Mouse (Mus musculus) ES-E14 (cell line): ENCODE results near the gene Glt8d1. TPM values are rescaled to one million over a fixed set of nuclear protein-coding genes. Genes with fewer than 3 reads are reported as not detected.

ENCODE experiments used
- DNase-seq: peaks from one replicate; pipeline ENCODE4 v3.0.0-alpha.2; 2013; ENCODE audit warnings: low read depth, low spot score
- H3K27ac ChIP-seq: 2 replicates; pipeline ENCODE4 v1.5.1; 2012; ENCODE audit warnings: low read depth, mild to moderate bottlenecking, low read length, moderate library complexity, mixed read lengths; ENCODE audit not compliant: poor library complexity, insufficient read depth, severe bottlenecking
- H3K36me3 ChIP-seq: 2 replicates; pipeline ENCODE4 v1.6.1; 2012; ENCODE audit warnings: mild to moderate bottlenecking, low read length, moderate library complexity, mixed read lengths; ENCODE audit not compliant: control insufficient read depth, poor library complexity, insufficient read depth, severe bottlenecking
- H3K4me1 ChIP-seq, 2 experiments: fragments of 150-350 bp in 1 of 2; sonication (generic) in 1 of 2; 2 replicates each; pipeline ENCODE4 v1.6.1; 2012; ENCODE audit warnings: low read length in 2 of 2, mild to moderate bottlenecking in 1 of 2, mixed read lengths in 1 of 2; ENCODE audit not compliant: control insufficient read depth in 2 of 2, insufficient read depth in 2 of 2, poor library complexity in 1 of 2
- H3K4me3 ChIP-seq, 2 experiments: fragments of 150-350 bp in 1 of 2; sonication (generic) in 1 of 2; 2 replicates each; pipeline ENCODE4 v1.5.1; 2012; ENCODE audit warnings: low read length in 2 of 2, low read depth in 1 of 2, mild to moderate bottlenecking in 1 of 2, mixed read lengths in 1 of 2; ENCODE audit not compliant: insufficient read depth in 1 of 2, poor library complexity in 1 of 2, severe bottlenecking in 1 of 2
- H3K9ac ChIP-seq: 2 replicates; pipeline ENCODE4 v1.6.1; 2012; ENCODE audit warnings: low read depth, mild to moderate bottlenecking, low read length, mixed read lengths; ENCODE audit not compliant: poor library complexity, insufficient read depth, severe bottlenecking
- H3K9me3 ChIP-seq: fragments of 150-350 bp; sonication (generic); 2 replicates; pipeline ENCODE4 v1.6.1; 2012; ENCODE audit warnings: low read depth, mild to moderate bottlenecking, low read length; ENCODE audit not compliant: control insufficient read depth, insufficient read depth
- CHD2 ChIP-seq: IDR thresholded peaks from 2 replicates; pipeline ENCODE4 v1.6.1; 2014; ENCODE audit warnings: mild to moderate bottlenecking, low read depth, low read length, inconsistent platforms
- HCFC1 ChIP-seq: IDR thresholded peaks from 2 replicates; pipeline ENCODE4 v1.6.1; 2012; ENCODE audit warnings: low read length, inconsistent platforms, borderline replicate concordance; ENCODE audit not compliant: insufficient read depth
- MAFK ChIP-seq: IDR thresholded peaks from 2 replicates; pipeline ENCODE4 v1.6.1; 2014; ENCODE audit warnings: mild to moderate bottlenecking, low read depth, low read length, inconsistent platforms; ENCODE audit not compliant: insufficient read depth
- ZC3H11A ChIP-seq: IDR thresholded peaks from 2 replicates; pipeline ENCODE4 v1.6.1; 2012; ENCODE audit warnings: low read depth, mild to moderate bottlenecking, inconsistent platforms, low read length, borderline replicate concordance
- ZNF384 ChIP-seq: IDR thresholded peaks from 2 replicates; pipeline ENCODE4 v1.6.1; 2012; ENCODE audit warnings: low read depth, low read length, inconsistent platforms
- in situ Hi-C, 2 experiments: fragments of 600-800 bp; cut with MboI; formaldehyde crosslinking; loops; one replicate each; pipeline ENCODE4 v1.15.1; 2025; ENCODE audit warnings: low sequenced_read_pairs in 2 of 2, inconsistent platforms in 1 of 2; ENCODE audit not compliant: unreplicated experiment in 2 of 2
- total RNA-seq: library from RNA; depleted of rRNA; stranded (reverse); fragments of 300-350 nt; gene quantifications from 2 replicates; pipeline ENCODE4 v1.2.3, GENCODE M21; 2012

Glt8d1 gene
- total RNA-seq, 1 experiment: 22.4 TPM

DNA sequence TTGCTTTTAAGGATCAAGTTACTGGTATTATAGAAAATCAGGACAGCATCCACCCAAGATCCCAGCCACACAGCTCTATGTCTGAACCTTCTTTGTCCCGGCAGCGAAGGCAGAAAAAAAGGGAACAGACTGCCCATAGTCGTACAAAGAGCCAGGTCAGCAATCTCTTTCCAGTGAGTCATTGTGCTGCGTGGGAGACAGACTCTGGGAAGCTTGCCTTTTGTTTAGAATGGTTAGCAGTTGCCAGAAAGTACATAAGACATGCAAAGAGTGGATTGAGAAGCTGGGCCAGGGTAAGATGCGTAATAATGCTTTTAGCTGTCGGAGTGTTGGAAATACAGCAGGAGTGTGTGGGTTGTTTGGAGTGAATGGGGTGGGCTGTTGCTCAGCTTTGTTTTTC lies 27.0 kb upstream of the Glt8d1 start:
- no peaks in the 10 kb centered on the region for H3K9me3 ChIP-seq
- no peak overlapping the region for H3K27ac ChIP-seq
- TF ChIP-seq CHD2 (no peak), HCFC1 (no peak), ZC3H11A (no peak), ZNF384 (no peak), MAFK (peak; percentile 22; the same call in 1 of the 2 replicates)
- H3K9ac ChIP-seq: no peak overlapping the region
- DNase-seq: no peak
- H3K4me3 ChIP-seq: no peak overlapping the region
- no peaks in the 10 kb centered on the region for H3K4me1 ChIP-seq
- in situ Hi-C loops: no loop called here
- H3K36me3 ChIP-seq: no peaks in the 10 kb centered on the region

DNA sequence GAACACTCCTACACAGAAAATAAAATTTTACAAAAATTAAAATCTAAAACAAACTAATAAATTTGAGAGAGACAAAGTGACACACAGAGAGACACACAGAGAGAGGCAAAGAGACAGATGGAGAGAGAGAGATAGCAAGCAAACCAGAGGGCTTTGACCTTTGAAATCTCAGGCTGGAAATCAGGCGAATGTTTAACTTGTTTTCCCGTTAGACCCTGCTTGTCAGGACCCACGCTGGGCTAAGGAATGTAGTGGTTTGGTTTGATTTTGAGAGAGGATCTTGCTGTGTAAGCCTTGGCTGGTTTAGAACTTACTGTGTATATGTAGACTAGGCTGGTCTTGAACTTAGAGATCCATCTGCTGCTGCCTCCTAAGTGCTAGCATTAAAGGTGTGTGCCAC lies 25.0 kb upstream of the Glt8d1 start:
- H3K9ac ChIP-seq: no peak overlapping the region
- no peaks in the 10 kb centered on the region for H3K36me3 ChIP-seq
- no peak for DNase-seq
- no peaks in the 10 kb centered on the region for H3K9me3 ChIP-seq
- no peaks in the 10 kb centered on the region for H3K4me1 ChIP-seq
- no peak for TF ChIP-seq CHD2
- in situ Hi-C loops: no loop called here
- no peak overlapping the region for H3K27ac ChIP-seq
- no peak overlapping the region for H3K4me3 ChIP-seq

DNA sequence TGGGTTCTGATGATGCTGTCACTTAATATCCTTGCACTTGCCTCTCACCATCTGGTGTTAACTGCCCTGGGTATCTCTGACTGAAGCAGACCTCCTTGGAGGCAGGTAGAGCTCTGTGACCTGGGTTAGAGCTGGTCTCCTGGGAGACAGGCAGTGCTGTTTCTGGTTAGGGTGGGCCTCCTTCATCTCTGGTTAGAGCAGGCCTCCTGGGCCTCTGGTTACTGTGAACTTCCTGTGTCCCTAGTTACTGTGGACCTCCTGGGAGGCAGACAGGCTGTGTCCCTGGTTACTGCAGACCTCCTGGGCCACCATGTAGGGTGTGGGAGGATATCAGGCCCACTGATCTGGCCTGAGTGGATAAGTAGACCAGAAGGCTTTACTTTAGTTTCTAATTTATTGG lies 4.8 kb upstream of the Glt8d1 start:
- Histone ChIP-seq H3K27ac (no peak overlapping the region), H3K9me3 (no peaks in the 10 kb centered on the region), H3K4me3 (no peak overlapping the region), H3K36me3 (no peaks in the 10 kb centered on the region), H3K9ac (no peak overlapping the region), H3K4me1 (no peaks in the 10 kb centered on the region)
- in situ Hi-C loops: no loop called here
- no peak for DNase-seq
- no peak for TF ChIP-seq ZC3H11A
- no peak for TF ChIP-seq ZNF384
- TF ChIP-seq HCFC1: no peak
- TF ChIP-seq MAFK: no peak
- TF ChIP-seq CHD2: no peak

- DNase-seq: no peak
- H3K9ac ChIP-seq: no peak overlapping the region; the same call in 1 of the 2 replicates
- H3K4me3 ChIP-seq: peak overlapping the region; percentile 84 to 95
- H3K36me3 ChIP-seq: no peaks in the 10 kb centered on the region
- H3K9me3 ChIP-seq: no peaks in the 10 kb centered on the region
- peaks cover 0 to 3% of the 10 kb centered on the region in 2 experiments; a peak in 1 of 4 replicates for H3K4me1 ChIP-seq
- in situ Hi-C loops: no loop called here
- H3K27ac ChIP-seq: no peak overlapping the region
- no peak for TF ChIP-seq HCFC1
- no peak for TF ChIP-seq MAFK
- TF ChIP-seq ZC3H11A: no peak
- TF ChIP-seq CHD2: no peak
- no peak for TF ChIP-seq ZNF384
These were observed 844 bp upstream of the Glt8d1 start for GRCm38 (mm10) chr14:31000356-31000755.

DNA sequence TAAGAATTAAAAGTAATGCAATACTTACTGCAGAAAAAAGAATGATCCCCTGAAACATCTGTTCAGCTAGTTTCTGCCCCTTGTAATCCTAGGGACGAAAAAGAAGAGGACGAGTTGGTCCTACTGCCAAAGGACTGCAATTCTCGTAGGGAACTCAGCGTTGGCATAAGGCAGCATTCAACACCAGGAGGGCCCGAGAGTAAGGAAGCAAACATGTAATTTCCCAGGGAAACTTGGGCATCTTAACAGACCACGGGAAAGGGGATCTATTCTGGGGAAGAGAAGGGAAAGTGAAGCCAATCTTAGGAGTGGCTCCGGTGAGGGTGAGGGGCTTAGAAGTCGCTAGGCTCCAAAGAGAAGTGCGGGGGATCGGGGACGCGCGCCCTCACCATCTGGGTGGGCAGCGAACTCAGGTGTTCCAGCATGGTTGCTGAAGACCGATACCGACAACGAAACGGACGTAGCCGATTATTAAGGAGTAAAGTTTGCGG lies 339 bp upstream of the Glt8d1 start:
- no peak for TF ChIP-seq HCFC1
- TF ChIP-seq ZNF384: no peak
- no peak for TF ChIP-seq CHD2
- TF ChIP-seq MAFK: no peak
- no peak for TF ChIP-seq ZC3H11A
- no peaks in the 10 kb centered on the region for H3K36me3 ChIP-seq
- DNase-seq: no peak
- peak overlapping the region; percentile 84 to 95 for H3K4me3 ChIP-seq
- peak overlapping the region; percentile 28; the same call in 1 of the 2 replicates for H3K27ac ChIP-seq
- peak overlapping the region; percentile 93 for H3K9ac ChIP-seq
- H3K4me1 ChIP-seq: peaks cover 0 to 3% of the 10 kb centered on the region in 2 experiments; a peak in 1 of 4 replicates
- in situ Hi-C loops: no loop called here
- no peaks in the 10 kb centered on the region for H3K9me3 ChIP-seq
